Comparison of ENCODE assay signal across 8 mouse cellular contexts in the genomic region with DNA sequence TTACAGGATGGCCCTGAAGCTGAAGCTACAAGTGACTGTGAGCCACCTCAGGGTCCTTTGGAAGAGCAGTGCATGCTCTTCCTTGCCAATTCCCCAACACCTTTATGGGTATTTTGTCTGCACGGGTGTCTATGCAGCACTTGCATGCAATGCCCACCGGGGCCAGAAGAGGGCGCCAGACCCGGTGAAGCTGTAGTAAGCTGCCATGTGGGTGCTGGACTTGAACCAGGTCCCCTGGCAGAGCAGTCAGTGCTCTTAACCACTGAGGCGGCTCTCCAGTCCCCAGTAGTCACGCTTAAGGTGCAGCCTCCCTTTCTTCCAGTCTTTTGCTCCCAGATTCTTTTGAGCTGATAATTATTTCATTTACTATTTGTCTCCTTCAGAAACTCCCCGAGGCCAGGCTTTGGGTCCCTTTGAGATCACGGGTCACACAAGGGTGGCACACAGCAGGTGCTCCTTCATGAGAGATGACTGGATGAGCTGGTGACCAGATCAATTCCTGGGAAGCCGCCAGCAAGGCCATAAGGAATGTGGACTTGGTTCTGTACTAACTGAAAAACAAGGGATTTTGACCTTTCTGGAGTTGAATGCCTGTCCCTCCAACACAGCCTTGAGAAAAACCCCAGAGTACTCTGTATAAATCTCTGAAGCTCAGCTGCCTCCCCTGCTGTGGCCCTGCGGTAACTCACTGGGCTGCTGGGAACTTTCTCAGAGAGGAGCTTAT. TPM values are rescaled to one million over a fixed set of nuclear protein-coding genes. Genes with fewer than 3 reads are reported as not detected.
DNase-seq lines count a peak whose midpoint lies in the region; ATAC-seq lines count a peak whose summit lies in the region.

No protein-coding gene starts in this region.

- peak; percentile 51 to 68 for DNase-seq in adrenal gland, adult (ENCODE audit: inconsistent age in 2 of 2, low spot score in 1 of 2)
- no peak for DNase-seq in adrenal gland, adult 8-10 months
- DNase-seq in layer of hippocampus, postnatal 10 days (ENCODE audit: low spot score in 2 of 2): peak; percentile 57
- no peak for DNase-seq in layer of hippocampus, adult 11-12 months (ENCODE audit: low spot score)
- DNase-seq in thymus, postnatal 4 days: peak; percentile 87
- no peak for DNase-seq in MN1 (ENCODE audit: low spot score)

- peak; percentile 59; the same call in 1 of the 2 replicates for ATAC-seq in erythroid progenitor cell, adult 5-6 weeks (replicated peaks; ENCODE audit: low FRiP score, poor library complexity, severe bottlenecking)
- ATAC-seq in megakaryocyte progenitor cell, adult 5-6 weeks (replicated peaks; ENCODE audit: poor library complexity): peak; percentile 64

RNA-seq across cellular contexts. Expression of gene Pxt1, which starts 6.9 kb away (rescaled TPM):
- not detected for total RNA-seq in adrenal gland, adult 8-10 months (2022)
- not detected for total RNA-seq in layer of hippocampus, postnatal 10 days (2021)
- 3.2 TPM in 1 of 2 replicates, not detected in the other for total RNA-seq in erythroid progenitor cell, adult 5-6 weeks (2015; ENCODE audit: low replicate concordance)
- not detected in 2 replicates for total RNA-seq in erythroid progenitor cell, adult 5-6 weeks (2017; ENCODE audit: low replicate concordance)
- 0.66 and 0.77 TPM in 2 replicates for total RNA-seq in megakaryocyte progenitor cell, adult 5-6 weeks (2015)
- 0.27 TPM in 1 of 2 replicates, not detected in the other for total RNA-seq in megakaryocyte progenitor cell, adult 5-6 weeks (2017)

RNA-seq across cellular contexts. Expression of gene Kctd20, which starts 15.0 kb away (rescaled TPM):
- 10 to 100 TPM; 42.6 to 51.5 (median 45.9) TPM for total RNA-seq in adrenal gland, adult 8-10 months (2022)
- total RNA-seq in layer of hippocampus, postnatal 10 days (2021): 10 to 100 TPM; 73.4 to 78.0 TPM
- 63.1 and 88.4 TPM in 2 replicates for total RNA-seq in erythroid progenitor cell, adult 5-6 weeks (2015; ENCODE audit: low replicate concordance)
- 82.3 and 128 TPM in 2 replicates for total RNA-seq in erythroid progenitor cell, adult 5-6 weeks (2017; ENCODE audit: low replicate concordance)
- total RNA-seq in megakaryocyte progenitor cell, adult 5-6 weeks (2015): 74.0 and 89.7 TPM in 2 replicates
- 130 and 137 TPM in 2 replicates for total RNA-seq in megakaryocyte progenitor cell, adult 5-6 weeks (2017)

RNA-seq across cellular contexts. Expression of gene 4930539E08Rik, which starts 21.7 kb away (rescaled TPM):
- under 1 TPM in 1 of 4 experiments, not detected in 3; 0.05 TPM for total RNA-seq in adrenal gland, adult 8-10 months (2022)
- total RNA-seq in layer of hippocampus, postnatal 10 days (2021): 1 to 10 TPM; 4.7 to 5.1 TPM
- not detected in 2 replicates for total RNA-seq in erythroid progenitor cell, adult 5-6 weeks (2015; ENCODE audit: low replicate concordance)
- total RNA-seq in erythroid progenitor cell, adult 5-6 weeks (2017; ENCODE audit: low replicate concordance): not detected in 2 replicates
- total RNA-seq in megakaryocyte progenitor cell, adult 5-6 weeks (2015): 0.66 and 1.4 TPM in 2 replicates
- 0.96 and 1.1 TPM in 2 replicates for total RNA-seq in megakaryocyte progenitor cell, adult 5-6 weeks (2017)

Comparison
In these comparisons a context has a peak if more than half of its experiments do, and no peak if none do; other contexts are left out.
1. DNase-seq: peak in adrenal gland, adult (2 of 2), layer of hippocampus, postnatal 10 days (2 of 2) and thymus, postnatal 4 days (single experiment); none in adrenal gland, adult 8-10 months (single experiment), layer of hippocampus, adult 11-12 months (single experiment) and MN1 (single experiment).